Mouse (Mus musculus) lung, postnatal 4 days (tissue): Measurements from ENCODE around the gene Micu1.

Source experiments
- DNase-seq, 2 experiments: peaks; one replicate each; pipeline ENCODE4 v3.0.0; 2021

The Micu1 gene

DNA sequence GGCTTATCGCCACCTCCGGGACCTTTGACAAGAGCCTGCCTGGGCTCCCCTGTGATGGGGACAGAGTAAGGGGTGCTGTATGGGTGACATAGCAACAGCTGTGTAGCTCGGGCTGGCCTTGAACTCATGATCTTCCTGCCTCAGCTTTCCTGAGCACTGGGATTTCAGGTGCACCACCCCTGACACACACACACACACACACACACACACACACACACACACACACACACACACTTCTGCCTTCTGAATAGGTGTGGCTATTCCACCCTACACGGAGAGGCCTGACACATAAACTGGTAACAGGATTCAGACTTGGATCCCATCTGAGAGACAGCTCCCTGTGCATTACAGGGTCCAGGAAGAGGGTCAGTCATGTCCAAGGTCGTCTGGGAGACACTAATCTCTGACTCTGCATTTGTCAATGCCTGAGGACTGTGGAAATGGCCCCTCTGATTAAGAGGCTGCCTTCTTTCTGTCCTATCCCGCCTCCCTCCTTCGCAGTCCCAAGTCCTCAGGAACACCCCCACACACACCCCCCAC lies 206.6 kb downstream of the Micu1 start:
- no peak for DNase-seq

DNA sequence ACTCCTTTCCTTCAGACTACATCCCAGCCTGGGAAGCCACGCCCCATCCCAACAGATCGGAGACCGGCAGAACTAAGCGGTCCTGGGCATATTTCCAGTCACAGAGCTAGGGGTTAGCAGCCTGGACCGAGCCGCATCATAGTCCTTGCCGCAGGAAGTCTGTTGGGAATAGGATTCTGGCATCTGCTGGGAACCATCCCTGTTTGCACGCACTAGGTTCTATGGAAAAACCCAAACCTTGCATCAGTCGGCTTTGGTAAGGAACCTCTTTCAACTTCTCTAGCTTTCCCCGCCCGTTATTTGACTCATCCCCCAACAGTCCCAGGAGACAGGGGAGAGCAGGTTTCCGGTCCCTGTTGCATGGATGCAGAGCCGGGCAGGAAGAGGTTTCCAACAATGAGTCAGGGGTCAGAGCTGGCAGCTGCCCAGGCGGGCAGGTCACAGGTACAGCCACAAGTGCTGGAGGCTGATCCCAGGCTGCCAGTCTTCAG lies 207.1 kb downstream of the Micu1 start:
- DNase-seq: peak; percentile 65 to 78

DNA sequence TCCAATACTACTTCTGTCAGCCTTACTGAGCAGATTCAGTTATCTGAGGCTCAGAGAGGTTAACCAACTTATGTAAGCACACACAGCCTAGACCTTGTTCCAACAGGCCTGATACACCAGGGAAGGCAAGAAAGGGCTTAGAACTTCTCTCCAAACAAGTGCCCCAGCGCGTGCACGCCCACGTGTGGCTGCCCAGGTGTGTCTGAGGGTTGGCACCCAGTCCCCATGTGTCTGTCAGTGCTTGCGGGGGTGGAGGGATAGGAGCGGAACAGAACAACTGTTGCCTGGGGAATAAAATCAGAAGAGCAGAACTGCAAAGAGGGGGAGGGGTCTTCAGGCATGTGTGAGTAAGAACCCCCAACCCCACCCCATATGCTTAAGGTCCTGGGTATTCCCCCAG lies 208.8 kb downstream of the Micu1 start:
- DNase-seq: peak in 1 of 2 experiments; percentile 47

DNA sequence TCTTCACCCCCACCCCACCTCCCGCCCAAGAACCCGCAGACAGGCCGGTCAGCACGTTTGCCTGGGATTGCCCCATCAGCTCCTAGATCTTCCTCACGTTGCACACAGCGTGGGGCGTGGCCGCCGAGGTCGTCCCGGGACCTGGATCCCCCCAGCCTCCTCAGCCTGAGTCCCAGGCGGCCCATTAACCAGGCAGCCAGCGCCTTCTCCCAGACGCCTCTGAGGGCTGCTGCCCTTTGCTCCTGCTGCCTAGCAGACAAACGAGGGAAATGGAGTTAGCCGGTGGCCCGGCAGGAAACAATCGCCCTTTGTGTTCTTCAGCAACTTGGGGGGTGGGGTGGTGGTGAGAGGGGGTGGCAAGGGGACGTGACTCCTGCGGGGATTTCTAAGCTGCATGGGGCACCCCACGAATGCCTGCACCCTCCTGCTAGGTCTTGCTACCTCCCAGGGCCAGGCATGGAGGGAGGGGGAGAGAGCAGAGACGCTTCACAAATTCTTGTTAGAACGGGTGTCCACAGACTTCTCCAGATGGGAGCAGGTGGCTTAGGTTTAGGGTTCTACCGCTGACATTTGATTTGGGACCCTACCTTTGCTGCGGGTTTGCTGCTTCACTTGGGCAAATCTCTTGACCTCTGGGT lies 209.4 kb downstream of the Micu1 start:
- DNase-seq: peak; percentile 64 to 80
